Mouse (Mus musculus): ENCODE measurements around the gene Prss23. TPM values are rescaled to one million over a fixed set of nuclear protein-coding genes. Genes with fewer than 3 reads are reported as not detected.

The Prss23 gene
- polyA plus RNA-seq, 1 experiment from 2014 or later = 22.1 TPM

Other genes with a start within 250 kb of the Prss23 start
- gene Tmem135, start 123.0 kb downstream of the Prss23 start, polyA plus RNA-seq (2015; fragmentation: Nextera tagmentation; extraction: Ambion mirVana) = 20.3 and 24.5 TPM in 2 replicates
- gene Fzd4, start 122.8 kb downstream of the Prss23 start, polyA plus RNA-seq (2015; fragmentation: Nextera tagmentation; extraction: Ambion mirVana) = 2.1 and 2.4 TPM in 2 replicates
- gene Me3, start 105.2 kb upstream of the Prss23 start, polyA plus RNA-seq (2015; fragmentation: Nextera tagmentation; extraction: Ambion mirVana) = 4.1 and 4.3 TPM in 2 replicates

All from hindbrain, embryonic 13.5 days (tissue).